Mouse (Mus musculus) heart, adult 2 months (tissue): ENCODE measurements around the gene Zfp446.

Source experiments
- CTCF ChIP-seq: fragments of 200-600 bp; IDR thresholded peaks from 2 replicates; pipeline ENCODE4 v1.8.1; 2022; ENCODE audit warnings: antibody characterized with exemption, mild to moderate bottlenecking, moderate library complexity
- EP300 ChIP-seq: fragments of 200-500 bp; IDR thresholded peaks from 2 replicates; pipeline ENCODE4 v1.6.1; 2011; ENCODE audit warnings: low read depth, low read length, control low read depth; ENCODE audit not compliant: insufficient read depth
- POLR2A ChIP-seq: fragments of 200-500 bp; IDR thresholded peaks from 2 replicates; pipeline ENCODE4 v1.6.1; 2011; ENCODE audit warnings: mild to moderate bottlenecking, low read depth, low read length, control low read depth; ENCODE audit not compliant: insufficient read depth

DNA sequence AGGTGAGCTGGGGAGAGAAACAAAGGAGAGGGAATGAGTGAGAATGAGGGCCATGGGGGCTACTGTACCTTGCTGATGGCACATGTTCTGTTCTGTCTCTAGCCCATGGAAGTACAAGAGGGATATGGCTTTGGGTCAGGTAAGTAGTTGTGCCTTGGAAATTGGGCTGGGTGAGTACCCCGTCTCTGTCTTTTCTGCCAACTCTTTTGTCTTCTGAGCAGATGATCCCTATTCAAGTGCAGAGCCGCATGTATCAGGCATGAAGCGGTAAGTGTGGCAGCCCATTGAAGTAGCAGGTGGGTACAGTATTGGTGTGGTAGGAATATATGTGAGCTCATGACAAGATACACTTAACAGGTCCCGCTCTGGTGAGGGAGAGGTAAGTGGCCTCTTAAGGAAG is 51.3 kb downstream of the Zfp446 start:
- TF ChIP-seq CTCF: no peak
- no peak for TF ChIP-seq POLR2A
- no peak for TF ChIP-seq EP300
